Mouse (Mus musculus) urinary bladder, postnatal 14 days (tissue): ENCODE results near the gene 1190002N15Rik.

Experiments used
- DNase-seq: peaks from one replicate; pipeline ENCODE4 v3.0.0; 2021; ENCODE audit warnings: low spot score

Gene 1190002N15Rik

GRCm38 (mm10) chr9:94529146-94529746 is 8.6 kb downstream of the 1190002N15Rik start:
- no peak for DNase-seq

GRCm38 (mm10) chr9:94526473-94526872 is 11.4 kb downstream of the 1190002N15Rik start:
- DNase-seq: no peak

- no peak for DNase-seq
Measured at GRCm38 (mm10) chr9:94512246-94512645, 25.6 kb downstream of the 1190002N15Rik start.

GRCm38 (mm10) chr9:94511139-94511538 is 26.7 kb downstream of the 1190002N15Rik start:
- no peak for DNase-seq

- DNase-seq: no peak
Measured at GRCm38 (mm10) chr9:94506980-94507379, 30.9 kb downstream of the 1190002N15Rik start.

- no peak for DNase-seq
Measured at GRCm38 (mm10) chr9:94491467-94491866, 46.4 kb downstream of the 1190002N15Rik start.

GRCm38 (mm10) chr9:94487976-94488375 is 49.9 kb downstream of the 1190002N15Rik start:
- DNase-seq: no peak

- DNase-seq: no peak
Measured at GRCm38 (mm10) chr9:94483291-94483879, 54.5 kb downstream of the 1190002N15Rik start.

- DNase-seq: peak; percentile 25
Measured at GRCm38 (mm10) chr9:94482215-94482975, 55.5 kb downstream of the 1190002N15Rik start.

- DNase-seq: no peak
Measured at GRCm38 (mm10) chr9:94481057-94481456, 56.8 kb downstream of the 1190002N15Rik start.

GRCm38 (mm10) chr9:94479382-94479781 is 58.5 kb downstream of the 1190002N15Rik start:
- no peak for DNase-seq

- DNase-seq: no peak
Measured at GRCm38 (mm10) chr9:94478954-94479353, 58.9 kb downstream of the 1190002N15Rik start.

GRCm38 (mm10) chr9:94475973-94476372 is 61.9 kb downstream of the 1190002N15Rik start:
- no peak for DNase-seq

- DNase-seq: no peak
Measured at GRCm38 (mm10) chr9:94473898-94474297, 64.0 kb downstream of the 1190002N15Rik start.

GRCm38 (mm10) chr9:94472963-94473582 is 64.8 kb downstream of the 1190002N15Rik start:
- no peak for DNase-seq

- no peak for DNase-seq
Measured at GRCm38 (mm10) chr9:94471485-94471884, 66.4 kb downstream of the 1190002N15Rik start.
